Mouse (Mus musculus) liver, embryonic 14.5 days (tissue): ENCODE measurements at regions not wholly inside any gene's neighbourhood (a gene's known extent, or its start where the extent isn't known, plus 50 kb on each side); places are given as distances from the start of the nearest gene placed in this dataset.

Experiments
- CTCF ChIP-seq: IDR thresholded peaks from 2 replicates; pipeline ENCODE4 v1.5.1; 2016; ENCODE audit warnings: antibody characterized with exemption, low read depth, control low read depth
- EP300 ChIP-seq: IDR thresholded peaks from 2 replicates; pipeline ENCODE4 v1.6.1; 2016; ENCODE audit warnings: antibody characterized with exemption, low read depth

DNA sequence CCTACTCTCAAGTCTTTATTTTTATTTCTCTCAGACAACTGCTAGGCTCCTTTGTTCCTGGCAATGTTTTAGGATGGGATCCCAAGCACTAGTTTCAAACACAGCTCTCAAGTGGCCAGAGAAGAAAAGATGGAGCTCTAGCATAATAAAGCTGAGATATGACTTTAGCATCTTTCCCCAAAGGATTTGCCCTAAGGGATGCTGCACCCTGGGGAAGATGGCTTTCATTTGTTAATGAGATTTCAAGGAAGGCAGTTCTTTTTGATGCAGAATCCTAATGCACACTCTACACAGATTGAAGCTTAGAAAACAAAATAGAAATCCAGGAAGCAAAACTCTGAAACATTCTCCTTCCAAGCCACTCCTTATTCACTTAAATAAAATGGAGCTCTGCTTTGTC is 350.1 kb upstream of the Got2 start:
- no peak for TF ChIP-seq CTCF
- no peak for TF ChIP-seq EP300
